Mouse (Mus musculus): Measurements from ENCODE around the gene Tef.
A peak's percentile ranks its signal among the peaks of the same experiment; 100 is the strongest.

Gene Tef

DNA sequence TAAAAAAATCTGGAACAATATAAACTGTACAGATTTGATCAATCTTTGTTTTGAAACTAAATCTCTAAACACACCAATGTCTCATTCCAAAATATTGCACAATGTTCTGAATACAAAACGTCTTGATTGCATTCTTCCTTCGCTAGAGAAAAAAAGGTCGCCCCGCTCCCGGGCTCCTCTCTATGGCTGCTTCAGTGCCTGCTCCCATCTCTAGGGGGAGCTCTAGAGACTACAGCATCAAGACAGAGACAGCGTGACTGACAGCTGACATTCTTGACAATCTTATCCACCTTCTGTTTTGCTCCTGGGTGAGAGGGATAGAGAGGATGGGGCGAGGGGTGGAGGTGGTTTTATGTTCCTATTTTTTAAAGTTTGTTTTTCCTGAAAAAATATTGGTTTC is 46.1 kb downstream of the Tef start:
- DNase-seq (ENCODE audit: low spot score), result no peak

DNA sequence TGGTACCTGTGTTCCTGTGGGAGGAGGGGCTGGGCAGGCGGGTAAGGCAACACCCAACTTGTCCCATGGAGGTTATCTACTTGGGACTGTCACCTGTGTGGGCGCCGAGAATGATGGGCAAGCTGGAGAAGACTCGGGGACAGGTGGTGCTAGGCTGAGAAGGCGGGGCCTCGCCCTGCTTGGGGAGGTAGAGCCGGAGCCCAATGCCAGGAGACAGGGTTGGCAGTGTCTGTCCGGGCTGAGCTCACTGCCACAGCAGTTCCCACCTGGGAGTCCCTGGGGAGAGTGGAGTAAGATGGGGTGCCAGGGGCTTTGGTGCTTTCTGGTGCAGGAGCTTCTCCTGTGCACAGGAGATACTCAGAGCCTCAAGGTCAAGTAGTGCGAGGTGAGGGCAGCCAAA is 46.9 kb downstream of the Tef start:
- DNase-seq (ENCODE audit: low spot score), result no peak

DNA sequence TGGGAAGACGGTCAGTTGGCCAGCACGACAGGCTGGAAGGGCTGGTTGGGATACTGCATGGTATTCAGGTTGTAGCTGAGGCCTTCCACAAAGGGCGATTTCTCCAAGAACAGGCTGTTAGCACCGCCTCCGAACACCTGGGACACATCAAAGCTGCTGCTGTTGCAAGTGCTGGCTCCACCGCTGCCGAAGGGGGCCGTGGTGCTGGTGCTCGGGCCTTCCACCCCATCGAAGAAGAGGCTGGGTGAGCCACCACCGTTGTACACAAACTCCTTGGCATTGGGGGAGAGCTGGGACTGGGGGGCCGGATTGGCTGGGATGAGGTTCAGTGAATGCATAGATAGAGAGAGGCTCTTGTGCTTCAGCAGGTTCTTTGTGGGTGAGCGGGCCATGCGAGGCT is 48.5 kb downstream of the Tef start:
- no peak for DNase-seq (ENCODE audit: low spot score)

DNA sequence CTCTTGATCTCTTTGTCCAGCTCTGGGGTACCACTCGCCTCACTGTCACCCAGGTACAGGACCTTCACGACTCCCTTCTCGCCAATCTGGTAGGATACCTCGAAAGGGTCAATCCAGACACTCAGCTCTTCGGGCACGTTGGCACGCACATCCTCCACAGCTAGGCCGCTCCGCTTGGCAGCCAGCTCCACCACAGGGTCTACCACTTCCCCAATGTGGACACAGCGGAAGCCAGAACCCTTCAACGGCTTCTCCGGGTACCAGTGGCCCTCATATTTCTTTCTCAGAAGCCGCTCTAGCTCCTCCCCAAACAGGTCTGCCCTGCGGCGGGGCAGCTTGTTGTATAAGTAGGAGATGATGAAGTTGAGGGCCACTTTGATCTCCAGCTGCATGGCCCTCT is 49.2 kb downstream of the Tef start:
- no peak for DNase-seq (ENCODE audit: low spot score)

DNA sequence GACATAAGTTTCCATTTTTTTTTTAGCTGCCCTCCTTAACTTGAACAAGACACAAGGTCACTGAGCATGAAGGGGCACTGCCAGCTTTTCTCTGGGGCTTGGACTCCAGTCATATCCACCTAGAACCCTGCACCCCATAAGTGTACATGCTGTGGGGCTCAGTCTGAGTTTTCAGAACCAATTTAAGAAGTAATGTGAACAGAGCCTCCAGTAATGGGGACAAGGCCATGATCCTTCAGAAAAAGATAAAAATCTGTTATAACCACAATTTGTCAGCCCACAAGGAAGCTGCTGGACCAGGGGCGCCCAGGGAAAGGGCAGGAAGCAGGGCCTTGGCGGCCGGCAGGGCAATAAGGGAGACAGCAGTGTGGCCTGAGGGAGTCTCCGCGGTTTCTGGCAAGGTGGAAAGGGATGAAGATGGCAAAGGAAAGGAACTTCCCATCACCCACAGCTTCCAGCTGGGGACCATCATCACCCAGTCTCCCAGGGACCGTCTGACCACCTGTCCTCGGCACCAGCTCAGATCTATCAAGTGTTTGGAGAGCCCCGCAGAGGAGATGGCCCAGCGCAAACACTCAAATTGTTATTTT is 50.3 kb downstream of the Tef start:
- DNase-seq (ENCODE audit: low spot score), result no peak

DNA sequence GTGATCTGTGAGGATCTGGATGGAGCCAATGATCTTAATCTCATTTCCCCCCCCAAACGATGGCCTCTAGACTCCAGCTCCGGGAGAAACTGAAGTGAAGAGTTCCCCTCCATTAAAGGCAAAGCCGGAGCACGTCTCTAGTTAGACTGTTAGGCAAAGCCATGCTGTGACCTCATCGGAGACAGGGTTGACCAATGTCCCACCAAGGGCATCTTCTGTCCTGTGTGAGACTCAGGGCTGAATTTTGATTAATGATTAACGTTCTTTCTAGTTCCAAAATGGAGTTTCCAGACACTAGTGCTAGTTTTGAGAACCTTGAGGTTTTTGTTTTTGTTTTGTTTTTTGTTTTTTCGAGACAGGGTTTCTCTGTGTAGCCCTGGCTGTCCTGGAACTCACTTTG is 50.9 kb downstream of the Tef start:
- no peak for DNase-seq (ENCODE audit: low spot score)

DNA sequence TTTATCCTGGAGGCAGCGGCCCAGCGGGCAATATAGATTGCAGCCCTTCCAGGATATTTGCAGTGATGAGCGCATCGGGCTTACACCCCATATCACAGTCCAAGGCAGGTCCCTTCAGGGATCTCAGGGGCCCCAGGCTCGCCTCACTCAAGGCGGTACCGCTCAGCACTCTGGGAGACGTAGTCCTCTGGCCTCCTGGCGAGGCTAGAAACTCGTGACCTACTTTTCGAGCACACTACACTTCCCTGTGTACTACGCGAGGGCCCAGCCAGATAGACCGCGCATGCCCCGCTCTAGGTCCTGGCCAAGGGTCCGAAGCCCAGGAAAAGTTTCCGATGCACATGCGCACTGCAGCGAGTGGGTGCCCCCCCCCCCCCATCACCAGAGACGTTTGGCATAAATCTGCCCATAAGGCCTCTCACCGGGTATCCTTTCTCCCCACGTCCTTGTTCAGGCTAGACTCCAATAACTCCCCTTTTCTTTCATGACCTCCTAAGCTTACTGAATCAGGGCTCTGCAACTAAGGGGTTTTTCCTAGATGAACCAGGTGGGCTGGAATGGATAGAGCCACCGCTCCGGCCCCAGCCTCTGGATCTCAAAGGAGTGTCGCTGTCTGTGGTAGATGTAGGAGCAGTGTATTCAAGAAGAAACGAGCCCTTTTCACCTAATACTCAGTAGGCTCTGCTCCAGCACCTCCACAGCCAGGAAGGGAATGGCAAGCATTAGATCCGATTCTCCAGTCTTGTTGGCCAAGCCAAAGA is 54.0 kb downstream of the Tef start:
- peak; percentile 85 for DNase-seq (ENCODE audit: low spot score)

DNA sequence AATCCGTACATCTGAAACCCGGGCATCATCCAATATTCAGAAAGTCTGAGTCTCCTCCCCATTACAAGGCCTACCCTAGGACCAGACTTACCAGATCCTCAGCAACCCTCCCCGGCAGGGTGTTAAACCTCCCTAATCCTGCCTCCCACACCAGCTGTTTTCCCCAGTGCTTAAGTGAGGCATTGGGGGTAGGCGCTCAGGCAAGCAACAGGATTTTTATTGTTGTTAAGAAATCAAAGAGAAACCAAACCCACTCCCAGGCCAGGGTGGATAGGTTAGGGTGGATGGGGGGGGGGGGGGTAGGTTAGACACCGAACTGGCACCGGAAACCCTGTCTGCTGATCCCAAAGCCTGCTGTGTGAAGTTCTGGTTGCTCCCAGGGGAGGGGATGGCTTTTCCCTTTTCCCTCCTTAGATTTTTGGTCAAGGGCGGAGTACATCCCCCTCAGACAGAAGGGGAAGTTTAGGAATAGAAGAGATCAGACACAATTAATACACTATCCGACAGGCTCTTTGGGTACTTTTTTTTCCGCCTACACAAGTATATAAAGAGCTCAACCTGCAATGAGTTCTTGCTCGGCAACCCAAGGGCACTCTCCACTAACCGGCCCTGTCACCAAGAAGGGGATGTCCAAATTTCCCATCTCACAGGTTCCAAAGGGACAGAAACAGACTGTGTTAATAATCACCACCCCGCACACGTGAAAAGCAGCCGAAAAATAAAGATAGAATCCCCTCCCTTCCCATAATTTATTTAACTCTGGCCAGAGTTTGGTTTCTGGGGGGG is 54.9 kb downstream of the Tef start:
- DNase-seq (ENCODE audit: low spot score), result no peak

DNA sequence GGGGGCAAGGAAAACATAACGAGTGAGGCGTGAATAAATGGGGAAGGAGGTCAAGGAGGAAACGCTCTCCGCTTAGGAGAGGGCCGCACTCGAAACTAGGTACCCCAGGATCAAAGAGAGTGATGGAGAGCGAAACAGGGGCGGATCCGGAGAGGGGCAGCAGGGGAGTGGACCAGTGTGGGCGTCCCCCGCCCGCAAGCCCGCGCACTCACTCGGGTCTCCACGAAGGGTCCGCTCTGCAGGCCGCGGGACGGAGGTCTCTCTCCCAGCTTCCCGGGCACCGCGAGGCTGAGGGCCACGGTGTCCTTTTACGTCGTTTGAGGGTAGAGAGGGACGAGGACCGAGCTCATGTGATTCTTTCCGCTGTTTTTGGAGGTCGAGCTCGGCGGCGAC is 55.5 kb downstream of the Tef start:
- no peak for DNase-seq (ENCODE audit: low spot score)

DNA sequence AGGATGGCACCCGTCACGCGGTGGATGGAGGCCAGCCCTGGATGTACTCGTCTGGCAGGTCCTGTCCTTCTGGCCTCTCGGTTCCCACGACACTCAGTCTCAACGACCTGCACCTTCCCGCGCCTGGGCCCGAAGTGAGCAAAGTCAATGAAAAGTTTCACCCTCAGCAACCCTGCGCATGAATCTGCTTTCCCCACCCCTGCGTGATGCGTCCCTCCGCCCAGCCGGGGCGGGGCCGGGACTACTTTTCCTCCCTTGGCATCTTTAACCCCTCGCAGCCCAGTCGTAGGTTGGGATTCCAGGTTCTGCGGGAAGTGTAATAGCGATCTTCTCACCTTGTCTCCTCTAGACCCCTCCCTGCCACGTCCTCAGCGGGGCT is 55.9 kb downstream of the Tef start:
- DNase-seq (ENCODE audit: low spot score), result peak; percentile 85

DNA sequence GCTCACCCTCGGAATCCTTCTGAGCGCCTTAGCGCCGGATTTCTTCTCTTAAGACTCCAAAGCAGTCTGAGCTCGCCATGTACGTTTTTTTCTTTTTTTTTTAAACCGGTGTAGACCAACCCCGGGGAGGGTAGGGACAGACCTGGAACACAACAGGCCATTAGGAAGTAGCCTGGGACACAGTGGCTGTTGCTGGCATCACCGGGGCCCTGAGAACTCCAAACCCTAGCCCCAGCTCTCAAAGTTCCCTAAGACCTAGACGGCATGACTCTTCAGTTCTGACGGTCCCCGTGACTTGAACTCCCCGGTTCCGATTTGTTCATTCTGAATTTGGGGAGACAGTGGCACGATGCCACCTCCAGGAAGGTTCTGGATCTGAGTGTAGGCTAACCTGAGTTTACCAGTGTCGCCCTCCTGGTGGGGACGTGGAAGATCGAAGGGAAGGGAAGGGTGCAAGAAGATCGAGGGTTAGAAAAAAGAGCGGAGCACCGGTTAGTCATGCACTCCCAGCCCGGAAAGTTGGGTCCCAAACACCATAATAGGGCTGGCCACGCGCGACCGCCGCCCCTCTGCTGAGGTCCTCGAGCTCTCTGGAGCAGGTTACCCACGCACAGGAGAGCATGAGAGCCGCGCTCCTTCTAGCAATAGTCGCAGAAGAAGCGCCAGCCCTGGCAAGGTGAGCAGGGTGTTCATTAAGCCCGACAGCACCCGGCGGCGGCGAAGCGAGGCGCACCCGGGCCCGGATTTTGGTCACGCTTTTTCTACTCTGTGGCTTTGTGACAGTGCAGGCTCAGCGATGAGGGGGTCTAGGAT is 56.5 kb downstream of the Tef start, which contains the start of gene Tob2:
Gene Tob2, minus strand, starts transcription at position 280 of the 813 bp plus-strand sequence.
- DNase-seq (ENCODE audit: low spot score), result peak; percentile 38

DNA sequence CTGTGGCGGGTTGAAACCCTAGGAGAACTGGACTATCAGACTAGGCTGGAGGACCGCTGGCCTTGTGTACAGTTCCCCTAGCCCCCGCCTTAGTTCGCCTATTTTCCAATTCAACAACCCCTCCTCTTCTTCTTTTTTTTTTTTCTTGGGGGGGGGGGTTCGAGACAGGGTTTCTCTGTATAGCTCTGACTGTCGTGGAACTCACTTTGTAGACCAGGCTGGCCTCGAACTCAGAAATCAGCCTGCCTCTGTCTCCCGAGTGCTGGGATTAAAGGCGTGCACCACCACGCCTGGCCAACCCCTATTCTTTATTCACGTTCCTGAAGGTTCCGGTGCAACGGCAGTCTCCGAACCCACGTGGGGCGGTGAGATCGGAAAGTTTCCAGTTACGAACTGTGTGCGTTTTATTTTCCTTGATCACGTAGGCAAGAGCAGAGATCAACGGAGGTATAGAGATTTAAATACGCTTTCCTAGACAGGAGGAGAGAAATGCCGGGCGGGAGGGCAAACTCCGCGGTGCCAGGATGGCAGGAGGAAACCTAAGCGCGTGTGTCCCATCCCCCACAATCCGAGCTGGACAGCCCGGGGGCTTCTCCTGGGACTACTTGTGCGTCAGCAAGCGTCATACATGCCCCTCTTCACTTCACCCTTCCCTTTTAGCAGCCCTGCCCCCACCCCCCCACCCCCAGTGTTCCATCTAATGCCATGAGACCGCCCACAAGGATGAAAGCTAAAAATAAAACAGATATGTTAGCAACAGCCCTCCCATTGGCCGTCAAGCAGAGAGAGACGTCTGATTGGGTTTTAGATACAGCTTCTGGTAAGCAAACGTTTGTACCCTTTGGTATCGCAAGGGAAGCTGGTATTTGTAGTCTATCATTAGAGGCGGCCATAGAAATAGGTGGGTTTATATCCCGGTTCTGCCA is 57.4 kb downstream of the Tef start:
- peak; percentile 86 for DNase-seq (ENCODE audit: low spot score)

DNA sequence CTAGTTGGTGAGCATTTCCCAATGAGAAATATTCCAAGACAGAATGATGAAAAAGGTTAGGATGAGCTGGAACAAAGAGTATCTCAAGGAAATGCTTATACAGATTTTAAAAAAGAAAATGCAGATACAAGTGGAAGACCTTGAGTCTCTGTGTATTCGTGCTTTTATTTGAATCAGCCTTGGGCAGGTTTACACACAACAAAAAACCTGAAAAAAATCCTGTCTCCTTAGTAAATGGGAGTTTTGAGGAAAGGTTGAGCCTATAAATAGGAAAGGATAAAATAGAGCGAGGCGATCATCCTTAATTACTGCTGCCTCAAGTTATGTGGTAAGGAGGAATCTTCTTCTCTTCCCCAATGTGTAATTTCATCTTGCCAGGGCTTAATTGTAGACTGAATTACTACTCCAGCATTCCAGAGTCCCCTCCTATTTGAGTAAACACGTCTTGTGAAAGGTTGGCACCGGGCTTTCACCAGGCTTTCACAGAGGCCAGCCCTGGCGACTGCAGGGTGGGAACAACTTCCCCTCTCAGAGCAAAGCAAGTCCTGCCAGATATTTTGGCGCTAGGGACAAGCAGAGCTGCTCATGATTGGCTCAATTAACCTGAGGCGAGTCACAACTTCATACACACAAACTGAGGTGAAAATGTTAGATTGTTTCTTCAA is 58.4 kb downstream of the Tef start:
- no peak for DNase-seq (ENCODE audit: low spot score)

DNA sequence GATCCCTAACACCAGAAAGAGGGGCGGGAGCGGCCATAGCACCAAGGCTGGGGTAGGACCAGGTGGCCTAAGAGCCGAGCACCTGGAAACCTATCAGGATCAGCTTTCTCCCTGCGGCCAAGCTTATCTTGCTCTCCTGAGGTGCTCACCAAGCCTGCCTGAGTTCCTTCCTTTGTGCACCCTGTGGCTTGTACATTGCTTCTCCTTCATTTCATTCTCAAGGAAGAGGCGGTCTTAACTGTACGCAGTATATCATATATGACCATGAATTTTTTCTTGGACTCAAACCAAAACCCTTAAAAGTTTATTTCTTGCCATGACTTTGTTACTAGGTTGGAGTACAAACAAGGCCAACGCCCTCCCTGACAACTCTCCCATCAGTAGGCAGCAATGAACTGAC is 62.0 kb downstream of the Tef start:
- no peak for DNase-seq (ENCODE audit: low spot score)

DNA sequence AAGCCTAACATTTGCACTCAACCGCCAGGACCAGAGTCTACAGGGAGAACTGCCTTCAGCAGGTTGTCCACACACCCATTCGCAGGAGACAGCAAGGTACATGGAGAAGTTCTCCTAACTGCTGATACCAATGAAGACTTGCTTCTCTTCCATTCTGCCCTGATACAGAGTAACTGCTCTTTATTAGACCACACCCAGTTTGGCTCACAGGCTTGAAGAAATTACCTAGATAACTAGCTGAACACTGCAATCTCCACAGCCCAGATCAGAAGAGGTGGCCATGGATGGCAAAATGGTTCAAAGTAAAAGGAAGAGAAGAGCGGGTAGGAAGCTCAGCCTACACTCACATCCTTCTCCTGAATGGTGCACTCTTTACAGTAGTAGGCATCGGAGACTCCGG is 67.8 kb downstream of the Tef start:
- no peak for DNase-seq (ENCODE audit: low spot score)

DNA sequence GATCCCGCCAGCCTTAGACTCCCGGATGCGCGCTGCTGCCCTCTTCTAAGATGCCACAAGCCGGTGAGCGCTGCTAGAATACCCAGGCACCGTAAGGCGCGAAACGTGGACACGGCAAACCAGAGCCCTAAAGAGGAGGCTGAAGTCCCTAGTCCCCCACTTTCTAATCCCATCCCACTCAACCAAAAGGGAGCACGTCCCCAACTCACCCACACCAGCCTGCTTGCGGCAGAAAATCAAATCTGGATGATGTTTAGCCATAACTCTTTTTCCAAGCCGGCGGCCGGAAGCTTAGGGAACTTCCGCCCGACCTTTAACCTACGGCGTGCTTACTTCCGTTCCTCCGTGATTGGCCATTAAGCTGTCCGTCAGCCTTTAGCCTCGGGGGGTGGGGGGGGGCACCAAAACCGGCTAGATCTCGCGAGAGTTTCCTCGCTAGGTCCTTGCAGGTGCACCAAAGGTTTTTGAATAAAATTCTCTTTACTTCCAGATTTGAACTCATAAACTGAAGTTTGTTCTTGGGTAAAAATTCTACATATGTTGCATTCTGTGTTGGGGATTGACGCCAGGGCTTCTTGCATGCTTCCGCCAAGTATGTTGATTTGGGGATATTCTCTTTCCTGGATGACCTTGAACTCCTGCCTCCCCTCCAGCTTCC is 69.5 kb downstream of the Tef start, which contains the start of gene Phf5a:
Gene Phf5a, minus strand, starts transcription at position 308 of the 658 bp plus-strand sequence.
- DNase-seq (ENCODE audit: low spot score), result peak; percentile 74

DNA sequence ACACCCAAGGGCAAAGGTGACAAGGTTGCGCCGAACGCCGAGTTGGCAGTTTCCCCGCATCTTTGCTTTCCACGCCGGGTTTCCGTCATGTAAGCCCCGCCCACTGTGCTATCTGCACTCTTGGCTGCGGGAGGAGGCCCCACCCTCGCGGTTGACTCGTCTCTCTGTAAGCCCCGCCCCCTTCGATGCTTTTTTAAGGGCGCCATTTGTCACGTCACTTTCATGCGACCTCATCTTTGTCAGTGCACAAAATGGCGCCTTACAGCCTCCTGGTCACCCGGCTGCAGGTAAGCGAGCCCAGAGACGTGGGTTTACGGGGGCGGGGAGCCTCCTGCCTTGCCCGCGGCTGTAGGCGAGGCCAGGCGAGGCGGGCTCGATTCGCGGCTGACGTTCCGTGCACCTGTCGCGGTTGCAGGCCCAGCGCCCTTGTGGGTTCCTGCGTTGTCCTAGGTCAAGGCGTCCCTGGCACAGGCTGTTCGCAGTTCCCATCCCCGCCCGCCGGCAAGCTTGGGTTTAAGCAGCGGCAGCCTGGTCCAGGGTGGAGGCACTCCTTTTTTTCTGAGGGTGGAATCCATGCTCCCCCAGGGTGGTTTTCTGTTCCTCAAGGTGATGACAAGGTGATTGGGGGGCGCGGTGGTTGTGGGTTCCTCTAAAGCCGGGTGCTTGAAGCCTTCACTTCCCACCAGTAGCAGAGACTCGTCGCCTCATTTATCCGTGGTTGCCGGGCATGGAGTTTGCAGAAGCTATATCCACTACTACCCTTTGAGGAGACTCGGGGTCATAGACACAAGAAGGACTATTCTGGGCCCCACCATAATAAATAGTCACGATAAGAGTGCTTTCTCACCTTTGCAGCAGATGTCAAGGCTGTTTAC is 70.3 kb downstream of the Tef start, which contains the start of gene Aco2:
Gene Aco2, plus strand, starts transcription at position 48 of the 875 bp plus-strand sequence.
- peak; percentile 96 for DNase-seq (ENCODE audit: low spot score)

Data from ovary, adult 18-20 months (tissue).